Mouse (Mus musculus) heart, adult 2 months (tissue): ENCODE results near the gene Cep104. TPM values are rescaled to one million over a fixed set of nuclear protein-coding genes. Genes with fewer than 3 reads are reported as not detected.

ENCODE experiments used
- DNase-seq, 2 experiments: peaks; one replicate each; pipeline ENCODE4 v3.0.0; 2021
- H3K27ac ChIP-seq: fragments of 200-600 bp; 2 replicates; pipeline ENCODE4 v1.8.1; 2022
- H3K27me3 ChIP-seq: fragments of 200-500 bp; 2 replicates; pipeline ENCODE4 v1.6.1; 2012; ENCODE audit warnings: mild to moderate bottlenecking, low read length, inconsistent platforms, mixed read lengths; ENCODE audit not compliant: control insufficient read depth, insufficient read depth
- H3K36me3 ChIP-seq: fragments of 200-500 bp; 2 replicates; pipeline ENCODE4 v1.6.1; 2012; ENCODE audit warnings: low read length, inconsistent platforms; ENCODE audit not compliant: control insufficient read depth, insufficient read depth
- H3K4me1 ChIP-seq: fragments of 200-500 bp; 2 replicates; pipeline ENCODE4 v1.6.1; 2011; ENCODE audit warnings: low read length; ENCODE audit not compliant: control insufficient read depth, insufficient read depth
- H3K4me3 ChIP-seq: fragments of 200-600 bp; 2 replicates; pipeline ENCODE4 v1.8.1; 2022
- H3K79me2 ChIP-seq: fragments of 200-500 bp; replicated peaks from 2 replicates; pipeline ENCODE4 v1.6.1; 2012; ENCODE audit warnings: mild to moderate bottlenecking, inconsistent platforms, low read length, moderate library complexity, mixed read lengths; ENCODE audit not compliant: control insufficient read depth, insufficient read depth
- H3K9ac ChIP-seq: fragments of 200-500 bp; 2 replicates; pipeline ENCODE4 v1.6.1; 2012; ENCODE audit warnings: low read depth, mild to moderate bottlenecking, control low read depth, inconsistent platforms, low read length, mixed read lengths
- CTCF ChIP-seq: fragments of 200-600 bp; IDR thresholded peaks from 2 replicates; pipeline ENCODE4 v1.8.1; 2022; ENCODE audit warnings: antibody characterized with exemption, mild to moderate bottlenecking, moderate library complexity
- EP300 ChIP-seq: fragments of 200-500 bp; IDR thresholded peaks from 2 replicates; pipeline ENCODE4 v1.6.1; 2011; ENCODE audit warnings: low read depth, low read length, control low read depth; ENCODE audit not compliant: insufficient read depth
- POLR2A ChIP-seq: fragments of 200-500 bp; IDR thresholded peaks from 2 replicates; pipeline ENCODE4 v1.6.1; 2011; ENCODE audit warnings: mild to moderate bottlenecking, low read depth, low read length, control low read depth; ENCODE audit not compliant: insufficient read depth
- WGBS: fragments of 180-500 bp; shearing (Covaris S2); methylation state at CpG from one replicate; pipeline ENCODE4 v1.1.7; 2018; 5-methylcytosine and 5-hydroxymethylcytosine counted together
- intact Hi-C: fragments of 180-260 bp; cut with DNase I; formaldehyde crosslinking; loops from one replicate; pipeline ENCODE4 v1.15.1; 2025
- polyA plus RNA-seq: library from polyadenylated mRNA; depleted of rRNA; stranded (reverse); fragments of >200 nt; gene quantifications from 2 replicates; pipeline ENCODE4 v1.2.3, GENCODE M21; 2012
- total RNA-seq, 2 experiments: library from RNA; stranded (reverse); gene quantifications; 2 replicates each; pipeline ENCODE4 v1.2.3; 2021

The Cep104 gene
- total and polyA plus RNA-seq, 3 experiments: 19.6 to 31.5 (median 28.1) TPM

GRCm38 (mm10) chr4:154037123-154037522 lies 62.1 kb downstream of the Cep104 start:
- TF ChIP-seq EP300 (no peak), CTCF (no peak)
- Histone ChIP-seq H3K27me3 (no peaks in the 10 kb centered on the region), H3K4me1 (no peaks in the 10 kb centered on the region), H3K27ac (no peak overlapping the region), H3K9ac (no peak overlapping the region), H3K4me3 (no peak overlapping the region), H3K36me3 (no peaks in the 10 kb centered on the region), H3K79me2 (no peaks in the 10 kb centered on the region)
- WGBS: 31% methylated on average over 3 of the region's 3 CpGs
- no peak for DNase-seq
- intact Hi-C loops: no loop called here

DNA sequence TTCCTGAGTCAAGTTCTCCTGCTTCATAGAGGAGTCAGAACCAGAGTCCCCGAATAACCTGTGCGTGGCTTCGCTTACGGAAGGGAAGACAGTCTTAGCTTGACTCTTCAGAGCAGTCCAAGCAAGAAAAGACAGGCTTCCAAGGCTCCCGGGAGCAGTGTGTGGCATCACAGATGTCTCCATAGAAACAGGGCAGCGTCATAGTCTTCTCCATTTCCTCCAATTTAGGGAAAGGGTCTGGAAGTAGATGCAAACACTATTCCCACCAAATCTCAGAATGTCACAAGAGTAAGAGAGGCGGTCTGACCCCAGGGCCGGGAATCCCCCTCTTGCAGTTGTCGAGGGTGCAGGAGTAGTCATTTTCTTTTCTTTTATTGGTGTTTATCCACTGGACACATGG lies 67.6 kb downstream of the Cep104 start, which contains the start of gene Ccdc27:
Gene Ccdc27 (minus strand): TSS at position 101 of the 400 bp plus-strand sequence.
- H3K4me1 ChIP-seq: no peaks in the 10 kb centered on the region
- H3K27me3 ChIP-seq: no peaks in the 10 kb centered on the region; the same call in 1 of the 2 replicates
- no peaks in the 10 kb centered on the region for H3K36me3 ChIP-seq
- H3K4me3 ChIP-seq: no peak within 1 kb of the TSS
- 78% methylated on average over 9 of the region's 9 CpGs for WGBS
- DNase-seq: no peak
- TF ChIP-seq POLR2A: no peak
- no peak for TF ChIP-seq EP300
- no peak for TF ChIP-seq CTCF
- H3K9ac ChIP-seq: no peak within 1 kb of the TSS
- H3K27ac ChIP-seq: no peak within 1 kb of the TSS
- intact Hi-C loops: no loop called here
- H3K79me2 ChIP-seq: no peaks in the 10 kb centered on the region

DNA sequence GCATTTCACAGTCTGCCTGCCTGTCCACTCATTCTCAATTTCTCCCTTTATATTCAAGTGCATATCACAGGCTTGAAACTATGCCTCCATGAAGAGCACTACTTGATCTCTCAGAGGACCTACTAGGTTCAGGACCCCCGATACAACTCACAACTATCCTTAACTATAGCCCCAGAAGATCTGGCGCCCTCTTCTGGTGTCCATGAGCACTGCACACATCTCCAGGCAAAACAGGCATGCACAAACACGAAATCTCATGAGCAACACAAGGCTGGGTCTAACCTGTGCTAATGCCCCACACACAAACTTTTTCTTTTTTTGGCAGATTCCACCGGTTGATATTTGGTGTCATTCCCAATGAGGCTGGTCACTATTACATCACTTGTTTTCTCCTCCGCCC lies 70.8 kb downstream of the Cep104 start:
- no peak for DNase-seq
- Histone ChIP-seq H3K79me2 (no peaks in the 10 kb centered on the region; the same call in 1 of the 2 replicates), H3K27ac (no peak overlapping the region), H3K9ac (no peak overlapping the region), H3K36me3 (no peaks in the 10 kb centered on the region), H3K27me3 (no peaks in the 10 kb centered on the region; the same call in 1 of the 2 replicates), H3K4me3 (no peak overlapping the region), H3K4me1 (no peaks in the 10 kb centered on the region)
- WGBS: 63% methylated on average over 5 of the region's 5 CpGs
- intact Hi-C loops: no loop called here
- TF ChIP-seq CTCF (peak; percentile 22; the same call in 1 of the 2 replicates), EP300 (no peak), POLR2A (no peak)

DNA sequence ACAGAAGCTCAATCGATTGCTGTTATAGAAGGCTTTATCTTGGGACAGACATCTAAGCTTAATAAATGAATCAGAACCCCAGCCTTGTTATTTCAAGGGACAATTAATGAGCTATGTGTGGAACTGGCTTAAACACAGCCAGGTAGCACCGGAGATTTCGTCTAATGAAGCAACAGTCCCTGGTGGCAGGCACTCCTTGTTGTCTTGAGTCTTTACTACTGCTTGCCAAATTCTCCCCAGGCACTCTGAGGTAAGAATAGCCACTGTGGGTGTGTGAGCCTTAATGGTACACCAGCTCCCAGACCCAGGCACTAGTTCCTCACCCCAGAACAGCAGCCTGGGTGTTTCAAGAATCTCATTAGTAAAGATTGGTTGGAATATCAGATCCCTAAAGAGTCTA lies 76.4 kb downstream of the Cep104 start:
- Histone ChIP-seq H3K27ac (no peak overlapping the region), H3K79me2 (no peaks in the 10 kb centered on the region; the same call in 1 of the 2 replicates), H3K9ac (no peak overlapping the region), H3K4me3 (no peak overlapping the region), H3K27me3 (no peaks in the 10 kb centered on the region), H3K36me3 (no peaks in the 10 kb centered on the region), H3K4me1 (no peaks in the 10 kb centered on the region; the same call in 1 of the 2 replicates)
- no peak for TF ChIP-seq EP300
- TF ChIP-seq POLR2A: no peak
- no peak for TF ChIP-seq CTCF
- intact Hi-C loops: no loop called here
- no peak for DNase-seq
- 84% methylated on average over 3 of the region's 3 CpGs for WGBS

GRCm38 (mm10) chr4:154053065-154053464 lies 78.1 kb downstream of the Cep104 start:
- Histone ChIP-seq H3K4me3 (no peak overlapping the region), H3K79me2 (no peaks in the 10 kb centered on the region; the same call in 1 of the 2 replicates), H3K27ac (no peak overlapping the region), H3K9ac (no peak overlapping the region), H3K27me3 (no peaks in the 10 kb centered on the region), H3K4me1 (no peaks in the 10 kb centered on the region; the same call in 1 of the 2 replicates), H3K36me3 (no peaks in the 10 kb centered on the region)
- no peak for DNase-seq
- 43% methylated on average over 4 of the region's 4 CpGs for WGBS
- TF ChIP-seq EP300: no peak
- 0 out of 2 replicates have a peak, but pooled peaks have one; percentile 8 for TF ChIP-seq CTCF
- TF ChIP-seq POLR2A: no peak
- intact Hi-C loops: no loop called here

DNA sequence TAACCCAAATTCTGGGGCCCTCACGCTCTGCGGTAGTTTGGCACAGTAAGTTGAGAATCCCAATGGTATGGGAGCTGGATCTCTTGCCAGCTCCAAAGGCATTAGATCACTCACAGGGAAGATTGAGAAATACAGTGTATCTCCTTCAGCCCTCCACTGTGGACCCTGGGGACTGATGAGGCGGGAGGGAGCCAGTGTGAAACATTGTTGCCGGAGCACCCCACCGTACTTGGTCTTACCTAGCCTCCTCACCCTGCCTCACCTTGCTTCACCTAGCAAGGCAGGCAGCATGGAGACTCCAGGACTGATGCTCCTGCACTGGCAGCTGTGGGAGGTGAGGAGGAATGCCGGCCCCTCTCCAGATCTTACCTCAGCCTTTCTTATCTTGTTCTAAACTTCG lies 80.5 kb downstream of the Cep104 start:
- Histone ChIP-seq H3K79me2 (no peaks in the 10 kb centered on the region), H3K36me3 (no peaks in the 10 kb centered on the region), H3K4me1 (no peaks in the 10 kb centered on the region; the same call in 1 of the 2 replicates), H3K4me3 (no peak overlapping the region), H3K9ac (no peak overlapping the region), H3K27ac (no peak overlapping the region), H3K27me3 (no peaks in the 10 kb centered on the region)
- WGBS: 70% methylated on average over 7 of the region's 7 CpGs
- intact Hi-C loops: no loop called here
- TF ChIP-seq CTCF (no peak), POLR2A (no peak), EP300 (no peak)
- peak; percentile 22 to 27 for DNase-seq
